Mouse (Mus musculus) left cerebral cortex, postnatal 10 days (tissue): ENCODE data around the gene Gm45140. TPM values are rescaled to one million over a fixed set of nuclear protein-coding genes. Genes with fewer than 3 reads are reported as not detected.

ENCODE experiments used
- DNase-seq, 2 experiments: peaks; one replicate each; pipeline ENCODE4 v3.0.0; 2021 to 2022; ENCODE audit warnings: low spot score in 2 of 2, mixed read lengths in 1 of 2; ENCODE audit errors: extremely low spot score in 1 of 2
- intact Hi-C: fragments of 180-260 bp; cut with DNase I; formaldehyde crosslinking; loops from one replicate; pipeline ENCODE4 v1.15.1; 2025
- total RNA-seq, 2 experiments: library from RNA; stranded (reverse); gene quantifications; 2 replicates each; pipeline ENCODE4 v1.2.3; 2021

The Gm45140 gene
- total RNA-seq, 2 experiments from 2014 or later = 2.1 to 3.9 TPM

- intact Hi-C loops = no loop called here
- DNase-seq = peak in 1 of 2 experiments; percentile 2
Measured at GRCm38 (mm10) chr6:87756896-87757295, 78.7 kb downstream of the Gm45140 start.

- peak in 1 of 2 experiments; percentile 12 for DNase-seq
- intact Hi-C loops = no loop called here
Measured at GRCm38 (mm10) chr6:87755196-87755595, 80.4 kb downstream of the Gm45140 start.

GRCm38 (mm10) chr6:87751574-87751973 is 84.0 kb downstream of the Gm45140 start:
- no peak for DNase-seq
- intact Hi-C loops = no loop called here

- no peak for DNase-seq
- intact Hi-C loops = no loop called here
Measured at GRCm38 (mm10) chr6:87750184-87750910, 85.2 kb downstream of the Gm45140 start.

GRCm38 (mm10) chr6:87748531-87748930 is 87.1 kb downstream of the Gm45140 start:
- intact Hi-C loops = no loop called here
- DNase-seq = no peak

GRCm38 (mm10) chr6:87748078-87748477 is 87.5 kb downstream of the Gm45140 start:
- DNase-seq = no peak
- intact Hi-C loops = no loop called here

- intact Hi-C loops = no loop called here
- DNase-seq = no peak
Measured at GRCm38 (mm10) chr6:87746849-87747248, 88.7 kb downstream of the Gm45140 start.

GRCm38 (mm10) chr6:87746059-87746458 is 89.5 kb downstream of the Gm45140 start:
- no peak for DNase-seq
- intact Hi-C loops = no loop called here

- intact Hi-C loops = no loop called here
- no peak for DNase-seq
Measured at GRCm38 (mm10) chr6:87745301-87745700, 90.3 kb downstream of the Gm45140 start.

GRCm38 (mm10) chr6:87744632-87745031 is 91.0 kb downstream of the Gm45140 start:
- DNase-seq = no peak
- intact Hi-C loops = no loop called here

GRCm38 (mm10) chr6:87743281-87743680 is 92.3 kb downstream of the Gm45140 start:
- no peak for DNase-seq
- intact Hi-C loops = no loop called here

GRCm38 (mm10) chr6:87742804-87743203 is 92.8 kb downstream of the Gm45140 start:
- intact Hi-C loops = no loop called here
- DNase-seq = peak in 1 of 2 experiments; percentile 53

GRCm38 (mm10) chr6:87741978-87742377 is 93.6 kb downstream of the Gm45140 start:
- intact Hi-C loops = no loop called here
- DNase-seq = no peak

GRCm38 (mm10) chr6:87740496-87740895 is 95.1 kb downstream of the Gm45140 start:
- intact Hi-C loops = no loop called here
- no peak for DNase-seq

GRCm38 (mm10) chr6:87739898-87740297 is 95.7 kb downstream of the Gm45140 start:
- DNase-seq = no peak
- intact Hi-C loops = no loop called here

Other genes with a start within 250 kb of the Gm45140 start
- 1 to 10 TPM in 1 of 2 experiments, under 1 TPM in 1; 0.39 to 1.2 TPM for gene Prokr1, start 245.1 kb downstream of the Gm45140 start, total RNA-seq
- 10 to 100 TPM; 10.8 to 12.8 TPM for gene Aplf, start 163.6 kb downstream of the Gm45140 start, total RNA-seq
- gene Efcc1, start 104.9 kb downstream of the Gm45140 start, total RNA-seq = 1 to 10 TPM; 3.5 to 4.2 TPM
- under 1 TPM; 0.41 to 0.55 TPM for gene Gp9, start 57.7 kb downstream of the Gm45140 start, total RNA-seq
- gene Rab43, start 23.6 kb downstream of the Gm45140 start, total RNA-seq = 10 to 100 TPM; 17.4 to 17.6 TPM
- 10 to 100 TPM; 29.3 to 31.7 TPM for gene Isy1, start 3.0 kb upstream of the Gm45140 start, total RNA-seq
- 100 to 1,000 TPM; 255 TPM for gene Cnbp, start 15.3 kb upstream of the Gm45140 start, total RNA-seq
- 100 to 1,000 TPM; 183 to 198 TPM for gene Copg1, start 52.0 kb upstream of the Gm45140 start, total RNA-seq
- gene Hmces, start 78.1 kb upstream of the Gm45140 start, total RNA-seq = 10 to 100 TPM; 25.8 to 27.3 TPM
- 10 to 100 TPM; 70.6 to 73.5 TPM for gene H1fx, start 145.8 kb upstream of the Gm45140 start, total RNA-seq
- gene Rab7, start 209.5 kb upstream of the Gm45140 start, total RNA-seq = 100 to 1,000 TPM; 325 to 332 TPM
- 100 to 1,000 TPM; 179 to 193 TPM for gene Rpn1, start 248.7 kb upstream of the Gm45140 start, total RNA-seq